Mouse (Mus musculus): ENCODE results near the gene Mark3. TPM values are rescaled to one million over a fixed set of nuclear protein-coding genes. Genes with fewer than 3 reads are reported as not detected.

The Mark3 gene
- polyA plus RNA-seq, 1 experiment from 2014 or later, result 73.6 TPM

- peak; percentile 54 for ATAC-seq (ENCODE audit: low FRiP score, low TSS enrichment)
- peak overlapping the region; percentile 63 for H3K4me2 ChIP-seq (replicated peaks; ENCODE audit: low read depth, low read length)
- H3K4me1 ChIP-seq (ENCODE audit: control insufficient read depth, insufficient read depth, low read length), result peaks cover 38% of the 10 kb centered on the region
- H3K27ac ChIP-seq (ENCODE audit: low read depth, low read length), result peak overlapping the region; percentile 84
- H3K4me3 ChIP-seq (ENCODE audit: low read length), result peak overlapping the region; percentile 68
- no peaks in the 10 kb centered on the region for H3K27me3 ChIP-seq (ENCODE audit: control insufficient read depth, insufficient read depth, low read length)
- no peaks in the 10 kb centered on the region for H3K9me3 ChIP-seq (ENCODE audit: control insufficient read depth, low read length)
- WGBS, result under 1% methylated on average over 22 of the region's 22 CpGs
- H3K36me3 ChIP-seq (ENCODE audit: control insufficient read depth, insufficient read depth, low read length), result peaks cover 35% of the 10 kb centered on the region
- peak overlapping the region; percentile 99 for H3K9ac ChIP-seq (ENCODE audit: low read depth, low read length)
These were observed 37.0 kb upstream of the Mark3 start for GRCm38 (mm10) chr12:111537341-111537740.

GRCm38 (mm10) chr12:111537796-111538291, 36.5 kb upstream of the Mark3 start, which contains the start of gene Eif5:
Gene Eif5, plus strand, starts transcription at chr12:111538016.
- Histone ChIP-seq H3K9ac (ENCODE audit: low read depth, low read length) (peak within 1 kb of the TSS; percentile 99), H3K4me3 (ENCODE audit: low read length) (peak within 1 kb of the TSS; percentile 68), H3K4me2 (replicated peaks; ENCODE audit: low read depth, low read length) (peak within 1 kb of the TSS; percentile 71), H3K36me3 (ENCODE audit: control insufficient read depth, insufficient read depth, low read length) (peaks cover 40% of the 10 kb centered on the region), H3K27ac (ENCODE audit: low read depth, low read length) (peak within 1 kb of the TSS; percentile 97), H3K27me3 (ENCODE audit: control insufficient read depth, insufficient read depth, low read length) (no peaks in the 10 kb centered on the region), H3K4me1 (ENCODE audit: control insufficient read depth, insufficient read depth, low read length) (peaks cover 38% of the 10 kb centered on the region), H3K9me3 (ENCODE audit: control insufficient read depth, low read length) (no peaks in the 10 kb centered on the region)
- WGBS, result 0% methylated on average over 41 of the region's 47 CpGs
- ATAC-seq (ENCODE audit: low FRiP score, low TSS enrichment), result peak; percentile 99

GRCm38 (mm10) chr12:111538292-111539040, 35.9 kb upstream of the Mark3 start:
- under 1% methylated on average over 97 of the region's 111 CpGs for whole genome bisulfite sequencing
- no peaks in the 10 kb centered on the region for H3K9me3 ChIP-seq (ENCODE audit: control insufficient read depth, low read length)

GRCm38 (mm10) chr12:111539041-111539345, 35.3 kb upstream of the Mark3 start:
- peak overlapping the region; percentile 71 for H3K4me2 ChIP-seq (replicated peaks; ENCODE audit: low read depth, low read length)
- peaks cover 51% of the 10 kb centered on the region for H3K36me3 ChIP-seq (ENCODE audit: control insufficient read depth, insufficient read depth, low read length)
- under 1% methylated on average over 18 of the region's 18 CpGs for WGBS
- H3K9ac ChIP-seq (ENCODE audit: low read depth, low read length), result peak overlapping the region; percentile 99
- H3K4me1 ChIP-seq (ENCODE audit: control insufficient read depth, insufficient read depth, low read length), result peaks cover 34% of the 10 kb centered on the region
- H3K27me3 ChIP-seq (ENCODE audit: control insufficient read depth, insufficient read depth, low read length), result no peaks in the 10 kb centered on the region
- H3K4me3 ChIP-seq (ENCODE audit: low read length), result peak overlapping the region; percentile 68
- ATAC-seq (ENCODE audit: low FRiP score, low TSS enrichment), result no peak
- H3K9me3 ChIP-seq (ENCODE audit: control insufficient read depth, low read length), result no peaks in the 10 kb centered on the region
- H3K27ac ChIP-seq (ENCODE audit: low read depth, low read length), result peak overlapping the region; percentile 97

More at GRCm38 (mm10) chr12:111538292-111539040, 35.9 kb upstream of the Mark3 start:
- Histone ChIP-seq H3K4me3 (ENCODE audit: low read length) (peak overlapping the region; percentile 68), H3K27ac (ENCODE audit: low read depth, low read length) (peak overlapping the region; percentile 97), H3K27me3 (ENCODE audit: control insufficient read depth, insufficient read depth, low read length) (no peaks in the 10 kb centered on the region), H3K9ac (ENCODE audit: low read depth, low read length) (peak overlapping the region; percentile 99), H3K4me2 (replicated peaks; ENCODE audit: low read depth, low read length) (peak overlapping the region; percentile 71), H3K36me3 (ENCODE audit: control insufficient read depth, insufficient read depth, low read length) (peaks cover 46% of the 10 kb centered on the region), H3K4me1 (ENCODE audit: control insufficient read depth, insufficient read depth, low read length) (peaks cover 36% of the 10 kb centered on the region)
- ATAC-seq (ENCODE audit: low FRiP score, low TSS enrichment), result peak; percentile 47

- no peak for ATAC-seq (ENCODE audit: low FRiP score, low TSS enrichment)
- 90% methylated on average over 3 of the region's 3 CpGs for WGBS
- Histone ChIP-seq H3K9ac (ENCODE audit: low read depth, low read length) (no peak overlapping the region), H3K36me3 (ENCODE audit: control insufficient read depth, insufficient read depth, low read length) (peaks cover 54% of the 10 kb centered on the region), H3K27me3 (ENCODE audit: control insufficient read depth, insufficient read depth, low read length) (no peaks in the 10 kb centered on the region), H3K27ac (ENCODE audit: low read depth, low read length) (no peak overlapping the region), H3K4me3 (ENCODE audit: low read length) (no peak overlapping the region), H3K4me1 (ENCODE audit: control insufficient read depth, insufficient read depth, low read length) (no peaks in the 10 kb centered on the region), H3K9me3 (ENCODE audit: control insufficient read depth, low read length) (no peaks in the 10 kb centered on the region), H3K4me2 (replicated peaks; ENCODE audit: low read depth, low read length) (no peak overlapping the region)
These were observed 27.3 kb upstream of the Mark3 start for GRCm38 (mm10) chr12:111547070-111547469.

GRCm38 (mm10) chr12:111548555-111549289, 25.6 kb upstream of the Mark3 start:
- Histone ChIP-seq H3K36me3 (ENCODE audit: control insufficient read depth, insufficient read depth, low read length) (peaks cover 38% of the 10 kb centered on the region), H3K9me3 (ENCODE audit: control insufficient read depth, low read length) (no peaks in the 10 kb centered on the region), H3K27me3 (ENCODE audit: control insufficient read depth, insufficient read depth, low read length) (no peaks in the 10 kb centered on the region), H3K4me1 (ENCODE audit: control insufficient read depth, insufficient read depth, low read length) (no peaks in the 10 kb centered on the region), H3K4me2 (replicated peaks; ENCODE audit: low read depth, low read length) (no peak overlapping the region), H3K4me3 (ENCODE audit: low read length) (no peak overlapping the region), H3K27ac (ENCODE audit: low read depth, low read length) (no peak overlapping the region), H3K9ac (ENCODE audit: low read depth, low read length) (no peak overlapping the region)
- no peak for ATAC-seq (ENCODE audit: low FRiP score, low TSS enrichment)
- WGBS, result 57% methylated on average over 2 of the region's 2 CpGs

- peaks cover 23% of the 10 kb centered on the region for H3K36me3 ChIP-seq (ENCODE audit: control insufficient read depth, insufficient read depth, low read length)
- 41% methylated on average over 1 of the region's 1 CpGs for WGBS
- ATAC-seq (ENCODE audit: low FRiP score, low TSS enrichment), result no peak
- H3K4me2 ChIP-seq (replicated peaks; ENCODE audit: low read depth, low read length), result no peak overlapping the region
- no peak overlapping the region for H3K27ac ChIP-seq (ENCODE audit: low read depth, low read length)
- no peak overlapping the region for H3K4me3 ChIP-seq (ENCODE audit: low read length)
- no peak overlapping the region for H3K9ac ChIP-seq (ENCODE audit: low read depth, low read length)
- no peaks in the 10 kb centered on the region for H3K27me3 ChIP-seq (ENCODE audit: control insufficient read depth, insufficient read depth, low read length)
- H3K9me3 ChIP-seq (ENCODE audit: control insufficient read depth, low read length), result no peaks in the 10 kb centered on the region
- H3K4me1 ChIP-seq (ENCODE audit: control insufficient read depth, insufficient read depth, low read length), result no peaks in the 10 kb centered on the region
These were observed 23.6 kb upstream of the Mark3 start for GRCm38 (mm10) chr12:111550679-111551078.

GRCm38 (mm10) chr12:111552342-111552741, 22.0 kb upstream of the Mark3 start:
- ATAC-seq (ENCODE audit: low FRiP score, low TSS enrichment), result no peak
- Histone ChIP-seq H3K4me3 (ENCODE audit: low read length) (no peak overlapping the region), H3K4me2 (replicated peaks; ENCODE audit: low read depth, low read length) (no peak overlapping the region), H3K36me3 (ENCODE audit: control insufficient read depth, insufficient read depth, low read length) (peaks cover 10% of the 10 kb centered on the region), H3K9me3 (ENCODE audit: control insufficient read depth, low read length) (no peaks in the 10 kb centered on the region), H3K27ac (ENCODE audit: low read depth, low read length) (no peak overlapping the region), H3K27me3 (ENCODE audit: control insufficient read depth, insufficient read depth, low read length) (no peaks in the 10 kb centered on the region), H3K9ac (ENCODE audit: low read depth, low read length) (no peak overlapping the region), H3K4me1 (ENCODE audit: control insufficient read depth, insufficient read depth, low read length) (no peaks in the 10 kb centered on the region)
- 66% methylated on average over 8 of the region's 8 CpGs for WGBS

- no peaks in the 10 kb centered on the region for H3K9me3 ChIP-seq (ENCODE audit: control insufficient read depth, low read length)
- WGBS, result 65% methylated on average over 4 of the region's 4 CpGs
- H3K27me3 ChIP-seq (ENCODE audit: control insufficient read depth, insufficient read depth, low read length), result no peaks in the 10 kb centered on the region
- no peak overlapping the region for H3K4me2 ChIP-seq (replicated peaks; ENCODE audit: low read depth, low read length)
- 0 out of 2 replicates have a peak, but pooled peaks cover 6% of the 10 kb centered on the region for H3K4me1 ChIP-seq (ENCODE audit: control insufficient read depth, insufficient read depth, low read length)
- no peak overlapping the region for H3K9ac ChIP-seq (ENCODE audit: low read depth, low read length)
- no peaks in the 10 kb centered on the region for H3K36me3 ChIP-seq (ENCODE audit: control insufficient read depth, insufficient read depth, low read length)
- no peak overlapping the region for H3K27ac ChIP-seq (ENCODE audit: low read depth, low read length)
- no peak for ATAC-seq (ENCODE audit: low FRiP score, low TSS enrichment)
- no peak overlapping the region for H3K4me3 ChIP-seq (ENCODE audit: low read length)
These were observed 19.0 kb upstream of the Mark3 start for GRCm38 (mm10) chr12:111555357-111555756.

All from kidney, embryonic 14.5 days (tissue).